Mouse (Mus musculus) cerebellum, adult 11-12 months (tissue): Measurements from ENCODE around the gene Gm20388.
"Not testable (repeated sequence)": the region's sequence is repeated elsewhere in the genome, so short reads cannot be mapped to it uniquely, and the experiment has no call there.

Source experiments
- DNase-seq: peaks from one replicate; pipeline ENCODE4 v3.0.0; 2022

The Gm20388 gene

GRCm38 (mm10) chr8:123961371-123961770 is 4050.7 kb downstream of the Gm20388 start:
- DNase-seq = no peak

GRCm38 (mm10) chr8:123966896-123967295 is 4056.3 kb downstream of the Gm20388 start:
- DNase-seq = no peak

GRCm38 (mm10) chr8:123973495-123973894 is 4062.9 kb downstream of the Gm20388 start:
- no peak for DNase-seq

- DNase-seq = no peak
Measured at GRCm38 (mm10) chr8:123977499-123977898, 4066.9 kb downstream of the Gm20388 start.

- peak; percentile 42 for DNase-seq
Measured at GRCm38 (mm10) chr8:123978166-123978838, 4067.7 kb downstream of the Gm20388 start.

GRCm38 (mm10) chr8:123978926-123979325 is 4068.3 kb downstream of the Gm20388 start:
- DNase-seq = no peak

- DNase-seq = no peak
Measured at GRCm38 (mm10) chr8:123980239-123980638, 4069.6 kb downstream of the Gm20388 start.

GRCm38 (mm10) chr8:123981674-123982073 is 4071.0 kb downstream of the Gm20388 start:
- no peak for DNase-seq

GRCm38 (mm10) chr8:123982291-123982793 is 4071.7 kb downstream of the Gm20388 start:
- DNase-seq = peak; percentile 63

- peak; percentile 91 for DNase-seq
Measured at GRCm38 (mm10) chr8:123982826-123983400, 4072.3 kb downstream of the Gm20388 start, which contains the start of gene Abcb10. Abcb10 (minus strand) TSS chr8:123983122.

- DNase-seq = no peak
Measured at GRCm38 (mm10) chr8:123988605-123989038, 4078.0 kb downstream of the Gm20388 start.

- no peak for DNase-seq
Measured at GRCm38 (mm10) chr8:123989128-123989527, 4078.5 kb downstream of the Gm20388 start.

- DNase-seq = no peak
Measured at GRCm38 (mm10) chr8:123990277-123991049, 4079.8 kb downstream of the Gm20388 start.

GRCm38 (mm10) chr8:123992587-123992986 is 4081.9 kb downstream of the Gm20388 start:
- DNase-seq = no peak

- DNase-seq = no peak
Measured at GRCm38 (mm10) chr8:123993597-123993996, 4083.0 kb downstream of the Gm20388 start.

- no peak for DNase-seq
Measured at GRCm38 (mm10) chr8:123993997-123994396, 4083.4 kb downstream of the Gm20388 start.

GRCm38 (mm10) chr8:123999568-123999967 is 4088.9 kb downstream of the Gm20388 start:
- DNase-seq = no peak

- no peak for DNase-seq
Measured at GRCm38 (mm10) chr8:124002546-124003108, 4092.0 kb downstream of the Gm20388 start.

GRCm38 (mm10) chr8:124007829-124008228 is 4097.2 kb downstream of the Gm20388 start:
- no peak for DNase-seq

GRCm38 (mm10) chr8:124011580-124011979 is 4100.9 kb downstream of the Gm20388 start:
- no peak for DNase-seq

- DNase-seq = no peak
Measured at GRCm38 (mm10) chr8:124011989-124012586, 4101.4 kb downstream of the Gm20388 start.

GRCm38 (mm10) chr8:124014299-124014698 is 4103.7 kb downstream of the Gm20388 start:
- DNase-seq = not testable (repeated sequence)

- DNase-seq = no peak
Measured at GRCm38 (mm10) chr8:124014751-124015150, 4104.1 kb downstream of the Gm20388 start.
